Mouse (Mus musculus) thymus, adult 2 months (tissue): ENCODE measurements around the gene Nfia.

Source experiments
- CTCF ChIP-seq: fragments of 200-500 bp; IDR thresholded peaks from 2 replicates; pipeline ENCODE4 v1.5.1; 2012; ENCODE audit warnings: mild to moderate bottlenecking, control low read depth, low read length, moderate library complexity, borderline replicate concordance; ENCODE audit not compliant: control insufficient read depth, poor library complexity, insufficient read depth; ENCODE audit errors: extremely low read depth
- POLR2A ChIP-seq: fragments of 200-500 bp; IDR thresholded peaks from 2 replicates; pipeline ENCODE4 v1.6.1; 2012; ENCODE audit warnings: mild to moderate bottlenecking, low read length, control low read depth, moderate library complexity; ENCODE audit not compliant: control insufficient read depth, poor library complexity, insufficient read depth; ENCODE audit errors: extremely low read depth

- TF ChIP-seq CTCF (no peak), POLR2A (no peak)
Measured at GRCm38 (mm10) chr4:97924414-97924813, 151.9 kb downstream of the Nfia start.
